Mouse (Mus musculus): ENCODE measurements around the gene N4bp2.

DNA sequence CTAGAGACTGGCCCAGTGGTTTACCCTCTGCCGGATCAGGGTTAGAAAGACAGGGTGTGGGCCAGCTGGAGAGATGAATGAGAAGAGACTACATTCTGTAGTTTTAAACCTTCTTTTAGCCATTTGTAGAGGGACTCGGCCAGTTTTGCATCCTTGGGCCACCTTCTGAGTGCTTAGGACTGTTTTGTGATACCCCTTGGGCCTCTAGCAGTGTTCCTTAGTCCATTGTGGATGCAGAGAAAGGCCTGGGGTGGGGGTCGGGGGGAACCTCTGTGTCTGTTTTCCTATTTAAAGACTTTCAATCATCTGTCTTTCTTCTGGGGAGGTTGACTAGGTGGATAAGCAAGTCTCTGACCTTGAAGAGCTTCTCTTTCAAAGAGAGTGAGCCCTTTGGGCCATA, 101.6 kb downstream of the N4bp2 start:
- TF ChIP-seq GATA1 (IDR thresholded peaks at IDR 0.05; ENCODE audit: low read length), result no peak
- no peak for TF ChIP-seq TAL1 (IDR thresholded peaks at IDR 0.05; ENCODE audit: low read length)
